Mouse (Mus musculus): ENCODE data around the gene Plekhd1.

Gene Plekhd1

GRCm38 (mm10) chr12:80692269-80692972, at the start of gene Plekhd1:
Gene Plekhd1 (plus strand): TSS chr12:80692591.
- DNase-seq (ENCODE audit: low read depth), result no peak

GRCm38 (mm10) chr12:80642725-80643692, 49.4 kb upstream of the Plekhd1 start:
- DNase-seq (ENCODE audit: low read depth), result peak; percentile 87

- DNase-seq (ENCODE audit: low read depth), result peak; percentile 97
Measured at GRCm38 (mm10) chr12:80643693-80644505, 48.5 kb upstream of the Plekhd1 start, which contains the start of the genes Slc39a9 and Erh. Gene Slc39a9 (plus strand): TSS chr12:80643883. Gene Erh (minus strand): TSS chr12:80644341.

GRCm38 (mm10) chr12:80644506-80644868, 47.9 kb upstream of the Plekhd1 start:
- DNase-seq (ENCODE audit: low read depth), result no peak

GRCm38 (mm10) chr12:80646377-80646776, 46.0 kb upstream of the Plekhd1 start:
- DNase-seq (ENCODE audit: low read depth), result no peak

- DNase-seq (ENCODE audit: low read depth), result no peak
Measured at GRCm38 (mm10) chr12:80653951-80654658, 38.3 kb upstream of the Plekhd1 start.

- no peak for DNase-seq (ENCODE audit: low read depth)
Measured at GRCm38 (mm10) chr12:80654659-80655025, 37.7 kb upstream of the Plekhd1 start.

- DNase-seq (ENCODE audit: low read depth), result no peak
Measured at GRCm38 (mm10) chr12:80658661-80659060, 33.7 kb upstream of the Plekhd1 start.

GRCm38 (mm10) chr12:80662322-80662721, 30.1 kb upstream of the Plekhd1 start:
- DNase-seq (ENCODE audit: low read depth), result no peak

GRCm38 (mm10) chr12:80663935-80664334, 28.5 kb upstream of the Plekhd1 start:
- no peak for DNase-seq (ENCODE audit: low read depth)

- DNase-seq (ENCODE audit: low read depth), result no peak
Measured at GRCm38 (mm10) chr12:80668391-80668790, 24.0 kb upstream of the Plekhd1 start.

- DNase-seq (ENCODE audit: low read depth), result peak; percentile 67
Measured at GRCm38 (mm10) chr12:80673170-80673569, 19.2 kb upstream of the Plekhd1 start.

- peak; percentile 41 for DNase-seq (ENCODE audit: low read depth)
Measured at GRCm38 (mm10) chr12:80681340-80681739, 11.1 kb upstream of the Plekhd1 start.

- DNase-seq (ENCODE audit: low read depth), result no peak
Measured at GRCm38 (mm10) chr12:80683554-80683953, 8.8 kb upstream of the Plekhd1 start.

- DNase-seq (ENCODE audit: low read depth), result no peak
Measured at GRCm38 (mm10) chr12:80684316-80684715, 8.1 kb upstream of the Plekhd1 start.

GRCm38 (mm10) chr12:80687788-80688211, 4.6 kb upstream of the Plekhd1 start:
- no peak for DNase-seq (ENCODE audit: low read depth)

GRCm38 (mm10) chr12:80689696-80690095, 2.7 kb upstream of the Plekhd1 start:
- DNase-seq (ENCODE audit: low read depth), result no peak

- DNase-seq (ENCODE audit: low read depth), result no peak
Measured at GRCm38 (mm10) chr12:80691671-80692091, 710 bp upstream of the Plekhd1 start.

GRCm38 (mm10) chr12:80693700-80694099, 1.3 kb downstream of the Plekhd1 start:
- no peak for DNase-seq (ENCODE audit: low read depth)

- no peak for DNase-seq (ENCODE audit: low read depth)
Measured at GRCm38 (mm10) chr12:80695004-80695403, 2.6 kb downstream of the Plekhd1 start.

- DNase-seq (ENCODE audit: low read depth), result no peak
Measured at GRCm38 (mm10) chr12:80698526-80699143, 6.2 kb downstream of the Plekhd1 start.

All from induced T-regulatory cell, adult 2 months (primary cell).